Mouse (Mus musculus): ENCODE data around the gene Pxk.

DNA sequence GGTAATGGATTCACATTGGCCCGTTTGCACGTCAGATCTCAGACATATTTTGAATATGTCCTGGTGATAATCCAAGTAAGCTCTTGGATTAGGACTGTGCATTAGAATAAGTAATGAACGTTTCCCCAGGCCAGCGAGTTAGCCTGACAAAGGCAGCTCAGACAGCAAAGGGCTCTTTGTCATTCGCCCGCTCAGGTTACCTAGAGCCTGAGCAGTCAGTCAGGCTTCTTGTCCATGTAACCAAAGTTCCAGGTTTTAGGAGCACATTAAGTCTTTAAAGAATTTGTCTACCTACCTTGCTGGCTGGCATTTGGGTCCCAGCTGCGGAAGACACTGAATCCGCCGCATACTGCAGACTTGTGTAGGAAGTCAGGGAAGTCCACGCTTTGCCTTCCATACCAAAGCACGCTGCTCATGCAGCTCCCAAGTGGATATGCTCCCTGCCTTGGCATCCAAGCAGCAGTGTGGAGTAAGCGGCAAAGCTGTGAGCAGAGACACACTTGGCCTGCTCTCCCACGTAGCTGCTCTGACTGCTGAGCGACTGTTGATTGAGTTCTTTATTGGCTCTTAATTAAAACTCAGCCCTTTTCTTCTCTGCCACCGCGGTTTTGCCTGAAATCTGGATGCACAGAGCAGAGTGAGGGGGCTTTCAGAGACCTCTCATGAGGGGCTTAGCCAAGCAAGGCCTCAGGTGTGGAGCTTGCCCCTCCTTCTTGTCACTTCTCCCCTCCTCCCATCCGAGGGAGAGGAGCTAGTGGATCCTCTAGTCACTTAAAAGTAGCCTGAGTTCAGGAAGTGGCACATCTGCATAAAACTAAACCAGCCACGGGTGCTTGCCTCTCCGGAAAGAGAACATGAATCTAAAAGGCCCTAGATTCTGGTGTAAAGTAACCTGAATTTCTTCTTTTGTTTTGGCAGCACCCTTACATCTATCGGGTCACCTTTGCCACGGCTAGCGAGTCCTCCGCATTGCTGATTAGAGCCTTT is 42.0 kb downstream of the Pxk start:
- TF ChIP-seq POLR2A (IDR thresholded peaks at IDR 0.05; ENCODE audit: borderline replicate concordance, insufficient read depth, low read length) (no peak), CTCF (IDR thresholded peaks at IDR 0.05; ENCODE audit: borderline replicate concordance, insufficient read depth, low read depth, low read length) (no peak)

Measured in cerebellum, adult 2 months (tissue).